Mouse (Mus musculus) kidney, adult 8-10 months (tissue): ENCODE results near the gene Wdr91.

Experiments
- DNase-seq, 2 experiments: peaks; one replicate each; pipeline ENCODE4 v3.0.0; 2022

Gene Wdr91

GRCm38 (mm10) chr6:34877509-34878321, 33.0 kb downstream of the Wdr91 start, which contains the start of gene Cyren:
Gene Cyren, minus strand, starts transcription at chr6:34878060.
- peak; percentile 93 for DNase-seq

GRCm38 (mm10) chr6:34876835-34877156, 33.9 kb downstream of the Wdr91 start:
- DNase-seq: no peak

- DNase-seq: no peak
Measured at GRCm38 (mm10) chr6:34875966-34876834, 34.5 kb downstream of the Wdr91 start.

- no peak for DNase-seq
Measured at GRCm38 (mm10) chr6:34875268-34875761, 35.4 kb downstream of the Wdr91 start.

- peak; percentile 67 to 74 for DNase-seq
Measured at GRCm38 (mm10) chr6:34874101-34874921, 36.4 kb downstream of the Wdr91 start.

DNA sequence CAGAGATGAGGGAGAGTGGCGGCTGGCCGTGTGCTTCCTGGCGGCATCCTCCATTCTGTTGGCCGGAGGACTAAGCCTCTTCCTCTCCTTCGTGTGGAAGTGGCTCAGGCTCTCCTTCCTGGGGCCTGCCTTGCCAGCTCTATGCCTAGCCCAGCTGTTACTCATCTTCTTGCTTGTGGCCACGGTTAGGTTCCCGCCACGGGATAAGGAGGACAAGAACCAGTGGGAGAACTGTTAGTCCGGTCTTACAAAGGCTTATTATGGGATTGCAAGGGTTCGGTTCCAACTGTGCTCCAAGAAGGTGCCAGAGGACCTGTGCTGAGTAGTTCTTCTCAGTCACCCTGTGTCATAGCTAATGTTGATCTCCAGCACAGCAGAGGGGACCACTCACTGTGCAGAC, 37.8 kb downstream of the Wdr91 start:
- no peak for DNase-seq

GRCm38 (mm10) chr6:34871929-34872328, 38.7 kb downstream of the Wdr91 start:
- no peak for DNase-seq

- no peak for DNase-seq
Measured at GRCm38 (mm10) chr6:34870724-34871123, 40.0 kb downstream of the Wdr91 start.

GRCm38 (mm10) chr6:34870136-34870535, 40.5 kb downstream of the Wdr91 start:
- DNase-seq: no peak

DNA sequence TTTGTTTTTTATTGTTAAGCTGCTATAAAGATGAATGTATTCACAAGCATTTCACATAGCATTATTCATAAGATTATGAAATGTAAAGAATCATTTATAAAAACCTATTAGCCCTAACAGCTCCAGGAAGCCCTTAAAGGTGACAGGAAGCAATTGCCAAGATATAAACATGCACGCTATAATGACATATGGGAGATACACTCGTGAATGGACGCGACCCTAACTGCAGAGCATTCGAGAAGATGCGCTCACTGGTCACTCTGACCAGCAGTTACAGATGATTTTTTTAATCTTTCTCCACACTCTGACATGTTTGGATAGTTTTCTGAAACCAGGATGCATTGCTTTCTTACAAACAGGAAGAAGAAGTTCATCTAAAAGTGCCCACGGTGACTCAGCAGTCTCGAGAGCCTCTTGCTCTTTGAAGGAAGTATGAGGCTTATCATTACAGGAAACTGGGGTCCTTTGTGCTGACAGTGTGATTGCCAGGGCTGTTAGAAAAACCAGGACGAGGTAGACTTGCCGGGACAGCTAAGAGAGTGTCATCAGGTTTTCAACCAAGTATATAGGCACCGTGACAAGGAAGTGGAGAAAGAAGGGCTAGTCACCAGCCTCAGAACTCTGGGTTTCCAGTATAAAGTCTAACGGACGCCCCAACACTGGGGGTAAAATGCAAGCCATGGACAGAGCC, 41.3 kb downstream of the Wdr91 start:
- DNase-seq: no peak

DNA sequence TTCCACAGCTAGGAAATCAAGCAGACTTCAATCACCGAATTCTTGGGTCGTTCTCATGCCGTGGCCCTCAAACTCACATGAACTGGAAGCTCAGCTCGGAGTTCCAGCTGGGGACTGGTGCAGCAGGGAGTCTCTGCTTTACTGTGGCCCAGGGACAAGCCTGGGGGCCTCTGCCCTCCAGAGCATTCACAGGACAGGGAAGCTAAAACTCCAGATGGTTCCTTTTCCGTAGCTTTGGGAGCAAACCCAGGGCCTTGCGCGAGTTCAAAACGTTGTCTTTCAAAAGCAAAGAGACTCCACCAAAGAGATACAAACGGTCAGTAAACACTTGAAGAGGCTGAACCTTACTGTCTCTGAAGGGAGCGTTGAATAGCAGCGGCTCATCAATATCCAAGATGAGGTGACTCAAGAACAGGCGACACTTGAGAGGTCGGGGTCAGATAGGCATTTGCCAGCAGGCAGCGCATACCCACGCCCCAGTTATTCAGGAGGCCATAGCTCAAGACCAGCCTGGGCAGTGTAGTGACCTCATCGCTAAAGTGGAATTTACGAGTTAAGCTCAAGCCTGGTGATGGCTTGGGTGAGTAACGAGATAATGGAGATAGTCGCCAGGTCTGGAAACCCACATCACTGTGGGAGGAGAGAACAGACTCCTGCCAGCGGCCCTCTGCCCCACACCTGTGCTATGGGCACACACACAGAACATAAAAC, 42.0 kb downstream of the Wdr91 start:
- no peak for DNase-seq

GRCm38 (mm10) chr6:34867995-34868350, 42.7 kb downstream of the Wdr91 start:
- DNase-seq: no peak

- DNase-seq: no peak
Measured at GRCm38 (mm10) chr6:34867301-34867994, 43.2 kb downstream of the Wdr91 start.

GRCm38 (mm10) chr6:34866786-34867185, 43.9 kb downstream of the Wdr91 start:
- no peak for DNase-seq

- peak; percentile 46 to 73 for DNase-seq
Measured at GRCm38 (mm10) chr6:34865711-34866593, 44.7 kb downstream of the Wdr91 start.

DNA sequence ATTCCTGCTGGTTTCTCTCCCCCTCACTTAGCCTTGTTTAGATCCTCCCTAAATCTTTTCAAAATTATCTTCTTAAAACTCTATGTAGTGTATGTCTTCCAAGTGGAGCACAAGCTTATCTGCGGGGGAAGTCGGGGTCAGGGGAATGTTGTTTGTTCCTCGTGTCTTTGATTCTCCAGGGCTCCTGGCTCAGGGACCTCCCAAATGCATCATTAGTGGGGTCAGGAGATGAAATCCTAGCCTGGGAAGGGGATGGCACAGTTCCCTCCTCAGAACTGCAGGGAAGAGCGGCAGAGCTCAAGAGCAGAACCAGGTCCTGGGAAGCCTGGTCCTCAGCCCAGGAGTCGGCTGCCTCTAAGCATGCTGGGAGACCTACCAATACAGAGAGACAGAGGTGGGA, 45.5 kb downstream of the Wdr91 start:
- DNase-seq: peak in 1 of 2 experiments; percentile 40

GRCm38 (mm10) chr6:34863786-34864514, 46.7 kb downstream of the Wdr91 start:
- DNase-seq: no peak

DNA sequence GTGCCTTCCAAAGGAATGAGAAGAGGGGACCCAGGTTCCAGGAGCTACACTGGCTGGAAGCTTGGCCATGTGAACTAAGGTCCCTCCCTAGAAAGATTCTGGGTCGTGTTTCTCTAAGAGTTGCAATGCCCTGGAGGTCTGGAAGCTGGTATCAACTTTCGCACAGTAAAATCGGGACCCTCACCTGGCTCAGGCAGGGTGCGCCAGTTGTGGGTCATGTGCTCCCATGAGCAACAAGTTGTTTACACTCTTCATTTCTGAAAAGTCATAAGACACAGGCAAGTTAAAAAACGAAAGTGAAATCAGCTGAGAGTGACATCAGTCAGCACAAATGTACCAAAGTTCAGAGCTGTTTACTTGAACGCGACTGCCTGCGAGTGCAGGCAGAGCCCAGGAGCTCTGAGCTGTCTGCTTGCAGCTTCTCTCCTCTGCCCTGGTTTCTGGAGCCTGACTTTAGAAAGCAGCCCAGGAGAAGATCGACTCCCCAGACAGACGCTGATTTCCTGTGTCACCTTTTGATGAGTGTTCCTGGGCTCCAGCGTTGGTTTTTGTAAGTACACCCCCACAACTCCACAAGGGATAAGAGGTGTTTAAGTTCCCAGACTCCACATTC, 47.8 kb downstream of the Wdr91 start, which contains the start of gene Tmem140:
Gene Tmem140, plus strand, starts transcription at position 356 of the 613 bp plus-strand sequence.
- peak; percentile 66 to 76 for DNase-seq

GRCm38 (mm10) chr6:34862381-34862780, 48.3 kb downstream of the Wdr91 start:
- DNase-seq: peak; percentile 50 to 52
